ENCODE assay signal across 26 mouse cellular contexts in genomic region chr11:18983294-18983693, GRCm38 (mm10). TPM values are rescaled to one million over a fixed set of nuclear protein-coding genes. Genes with fewer than 3 reads are reported as not detected.
DNase-seq lines count a peak whose midpoint lies in the region; ATAC-seq and TF ChIP-seq lines count a peak whose summit lies in the region.
"Had no signal": no experiment of that assay in that cellular context is flagged by ENCODE, and none has a peak within 500 bp of the region (broad histone marks: within the 10 kb centered on the region; RNA-seq: fewer than 3 reads in every experiment).

No protein-coding gene starts in this region.

- no peak for TF ChIP-seq EP300 in heart, adult 2 months (IDR thresholded peaks at IDR 0.05; ENCODE audit: insufficient read depth, low read depth, low read length)
- no peak for TF ChIP-seq EP300 in heart, postnatal 0 days (IDR thresholded peaks at IDR 0.05; ENCODE audit: low read depth)

- no peaks in the 10 kb centered on the region for H3K27me3 ChIP-seq in heart, embryonic 10.5 days (ENCODE audit: insufficient read depth, poor library complexity, severe bottlenecking)
- H3K27me3 ChIP-seq in heart, adult 2 months (ENCODE audit: control insufficient read depth, insufficient read depth, low read length), result no peaks in the 10 kb centered on the region
- no peaks in the 10 kb centered on the region for H3K27me3 ChIP-seq in heart, postnatal 0 days (ENCODE audit: control insufficient read depth, insufficient read depth, low read length)
- no peaks in the 10 kb centered on the region for H3K27me3 ChIP-seq in neural tube, embryonic 11.5 days (ENCODE audit: control insufficient read depth, insufficient read depth, low read length)
- H3K27me3 ChIP-seq in hindbrain, embryonic 15.5 days, result no peaks in the 10 kb centered on the region
- H3K27me3 ChIP-seq: embryonic facial prominence, embryonic 13.5 days; limb, embryonic 13.5 days; lung, embryonic 15.5 days; neural tube, embryonic 12.5 days; Patski had no signal

- no peak overlapping the region for H3K9ac ChIP-seq in heart, adult 2 months (ENCODE audit: low read depth, low read length)
- H3K9ac ChIP-seq in heart, postnatal 0 days (replicated peaks; ENCODE audit: low read depth, low read length), result no peak overlapping the region
- H3K9ac ChIP-seq in neural tube, embryonic 11.5 days (ENCODE audit: low read length), result no peak overlapping the region
- H3K9ac ChIP-seq in hindbrain, embryonic 15.5 days, result no peak overlapping the region
- H3K9ac ChIP-seq: embryonic facial prominence, embryonic 13.5 days; limb, embryonic 13.5 days; lung, embryonic 15.5 days; midbrain, embryonic 12.5 days; neural tube, embryonic 12.5 days had no signal

- TF ChIP-seq CTCF in heart, adult 2 months (IDR thresholded peaks at IDR 0.05), result no peak
- TF ChIP-seq CTCF in heart, postnatal 0 days (IDR thresholded peaks at IDR 0.05; ENCODE audit: low read depth), result no peak

- DNase-seq in heart, embryonic 10.5 days (ENCODE audit: low spot score), result peak; percentile 59
- DNase-seq in heart, adult 2 months, result no peak
- DNase-seq in heart, postnatal 0 days (ENCODE audit: low spot score), result no peak
- DNase-seq in heart, adult 9 months (ENCODE audit: low spot score in 2 of 2), result no peak
- no peak for DNase-seq in neural tube, embryonic 11.5 days (ENCODE audit: low spot score)
- no peak for DNase-seq in neural tube, embryonic 10.5 days (ENCODE audit: extremely low spot score, low spot score)
- no peak for DNase-seq in adrenal gland, adult 8-10 months
- DNase-seq: adrenal gland, postnatal 25 days; cerebellum, adult 11-12 months; cerebellum, adult 9-11 months; gastrocnemius, postnatal 10 days; kidney, adult 11 months; kidney, postnatal 36 days; thymus, adult 2 months; thymus, postnatal 36 days had no signal

- H3K79me2 ChIP-seq in heart, adult 2 months (replicated peaks; ENCODE audit: control insufficient read depth, insufficient read depth, low read length), result peaks cover 4% of the 10 kb centered on the region; the same call in 1 of the 2 replicates

- no peak for TF ChIP-seq POLR2A in heart, adult 2 months (IDR thresholded peaks at IDR 0.05; ENCODE audit: insufficient read depth, low read depth, low read length)

- WGBS in heart, embryonic 10.5 days, result 93% methylated on average over 7 of the region's 7 CpGs
- 91% methylated on average over 7 of the region's 7 CpGs for WGBS in heart, adult 2 months
- 83% methylated on average over 7 of the region's 7 CpGs for WGBS in heart, postnatal 0 days
- WGBS in neural tube, embryonic 11.5 days, result 65% methylated on average over 7 of the region's 7 CpGs
- 42% methylated on average over 7 of the region's 7 CpGs for WGBS in hindbrain, embryonic 15.5 days

- H3K36me3 ChIP-seq in heart, embryonic 10.5 days, result peaks cover 63% of the 10 kb centered on the region
- H3K36me3 ChIP-seq in heart, adult 2 months (ENCODE audit: control insufficient read depth, insufficient read depth, low read length), result peaks cover 29% of the 10 kb centered on the region
- H3K36me3 ChIP-seq in heart, postnatal 0 days (replicated peaks; ENCODE audit: control insufficient read depth, insufficient read depth, low read length), result peaks cover 32% of the 10 kb centered on the region
- 0 out of 2 replicates have a peak, but pooled peaks cover 5% of the 10 kb centered on the region for H3K36me3 ChIP-seq in neural tube, embryonic 11.5 days (ENCODE audit: control insufficient read depth, insufficient read depth, low read length)
- H3K36me3 ChIP-seq in hindbrain, embryonic 15.5 days, result peaks cover 21% of the 10 kb centered on the region
- H3K36me3 ChIP-seq: limb, embryonic 13.5 days had no signal

- ATAC-seq in heart, postnatal 0 days (ENCODE audit: insufficient read depth, low read depth), result 0 out of 2 replicates have a peak, but pooled peaks have one; percentile 15
- peak; percentile 17; the same call in 1 of the 2 replicates for ATAC-seq in neural tube, embryonic 11.5 days (ENCODE audit: insufficient read depth, low FRiP score, low TSS enrichment)
- 0 out of 2 replicates have a peak, but pooled peaks have one; percentile 7 for ATAC-seq in hindbrain, embryonic 15.5 days (ENCODE audit: low FRiP score, low read depth)
- ATAC-seq: forebrain, embryonic 16.5 days; inflammation-experienced regulatory T-cells, adult 6 months; Patski had no signal

- H3K9me3 ChIP-seq in heart, embryonic 10.5 days, result no peaks in the 10 kb centered on the region
- no peaks in the 10 kb centered on the region for H3K9me3 ChIP-seq in heart, postnatal 0 days (replicated peaks; ENCODE audit: control insufficient read depth, low read length)
- H3K9me3 ChIP-seq in neural tube, embryonic 11.5 days (ENCODE audit: control insufficient read depth, low read length), result no peaks in the 10 kb centered on the region
- no peaks in the 10 kb centered on the region for H3K9me3 ChIP-seq in hindbrain, embryonic 15.5 days
- H3K9me3 ChIP-seq: embryonic facial prominence, embryonic 13.5 days; limb, embryonic 13.5 days; lung, embryonic 15.5 days; midbrain, embryonic 12.5 days; neural tube, embryonic 12.5 days had no signal

- H3K4me1 ChIP-seq in heart, embryonic 10.5 days, result peaks cover 67% of the 10 kb centered on the region
- H3K4me1 ChIP-seq in heart, adult 2 months (ENCODE audit: control insufficient read depth, insufficient read depth, low read length), result peaks cover 5% of the 10 kb centered on the region
- H3K4me1 ChIP-seq in heart, postnatal 0 days (ENCODE audit: control insufficient read depth, insufficient read depth), result peaks cover 51% of the 10 kb centered on the region
- peaks cover 25% of the 10 kb centered on the region for H3K4me1 ChIP-seq in neural tube, embryonic 11.5 days (ENCODE audit: control insufficient read depth, insufficient read depth, low read length)
- H3K4me1 ChIP-seq in hindbrain, embryonic 15.5 days (replicated peaks), result peaks cover 41% of the 10 kb centered on the region

- intact Hi-C loops in heart, adult 2 months (cut with DNase I), result no loop called here

- no peak overlapping the region for H3K4me3 ChIP-seq in heart, embryonic 10.5 days
- no peak overlapping the region for H3K4me3 ChIP-seq in heart, adult 2 months
- no peak overlapping the region for H3K4me3 ChIP-seq in heart, postnatal 0 days (ENCODE audit: low read depth, low read length)
- no peak overlapping the region for H3K4me3 ChIP-seq in neural tube, embryonic 11.5 days (ENCODE audit: low read depth, low read length)
- no peak overlapping the region for H3K4me3 ChIP-seq in hindbrain, embryonic 15.5 days
- H3K4me3 ChIP-seq: embryonic facial prominence, embryonic 13.5 days; layer of hippocampus, adult 2 months; limb, embryonic 13.5 days; lung, embryonic 15.5 days; midbrain, embryonic 12.5 days; neural tube, embryonic 12.5 days had no signal

- no peak overlapping the region for H3K4me2 ChIP-seq in heart, postnatal 0 days (ENCODE audit: low read depth, low read length)
- no peak overlapping the region for H3K4me2 ChIP-seq in neural tube, embryonic 11.5 days (ENCODE audit: low read depth)
- H3K4me2 ChIP-seq in hindbrain, embryonic 15.5 days, result no peak overlapping the region
- H3K4me2 ChIP-seq: embryonic facial prominence, embryonic 13.5 days; limb, embryonic 13.5 days; liver, embryonic 11.5 days; lung, embryonic 15.5 days; midbrain, embryonic 12.5 days; neural tube, embryonic 12.5 days had no signal

- no peak overlapping the region; the same call in 1 of the 2 replicates for H3K27ac ChIP-seq in heart, embryonic 10.5 days
- H3K27ac ChIP-seq in heart, adult 2 months, result no peak overlapping the region; the same call in 1 of the 2 replicates
- H3K27ac ChIP-seq in heart, postnatal 0 days (ENCODE audit: low read depth), result peak overlapping the region; percentile 49
- H3K27ac ChIP-seq in neural tube, embryonic 11.5 days (ENCODE audit: low read depth, low read length), result no peak overlapping the region
- H3K27ac ChIP-seq in hindbrain, embryonic 15.5 days (replicated peaks), result no peak overlapping the region
- H3K27ac ChIP-seq: embryonic facial prominence, embryonic 13.5 days; layer of hippocampus, adult 2 months; limb, embryonic 13.5 days; lung, embryonic 15.5 days; midbrain, embryonic 12.5 days; neural tube, embryonic 12.5 days had no signal

RNA-seq across cellular contexts. Expression of gene Meis1, which starts 35.5 kb away (rescaled TPM):
- 111 and 139 TPM in 2 replicates for polyA plus RNA-seq in heart, embryonic 10.5 days (2016; fragmentation: Nextera tagmentation; extraction: Ambion mirVana)
- total RNA-seq in heart, adult 2 months (2021), result 10 to 100 TPM; 29.0 to 31.4 TPM
- 18.2 and 22.6 TPM in 2 replicates for polyA plus RNA-seq in heart, adult 2 months (2012; rRNA removed)
- 24.8 and 34.8 TPM in 2 replicates for total RNA-seq in heart, postnatal 0 days (2014; rRNA removed; ENCODE audit: low replicate concordance)
- polyA plus RNA-seq in heart, postnatal 0 days (2015; fragmentation: Nextera tagmentation; extraction: Ambion mirVana), result 35.4 and 36.5 TPM in 2 replicates
- 183 and 189 TPM in 2 replicates for polyA plus RNA-seq in neural tube, embryonic 11.5 days (2014; fragmentation: Nextera tagmentation; extraction: Ambion mirVana)
- polyA plus RNA-seq in hindbrain, embryonic 15.5 days (2015; fragmentation: Nextera tagmentation; extraction: Ambion mirVana), result 159 and 178 TPM in 2 replicates
- total RNA-seq in adrenal gland, adult 8-10 months (2022), result 10 to 100 TPM; 47.3 to 67.8 (median 55.1) TPM
